Mouse (Mus musculus): ENCODE data around the gene Sbno1. TPM values are rescaled to one million over a fixed set of nuclear protein-coding genes. Genes with fewer than 3 reads are reported as not detected.
A peak's percentile ranks its signal among the peaks of the same experiment; 100 is the strongest.

Sbno1 gene
- total and polyA plus RNA-seq, 2 experiments from 2014 or later: 41.0 to 80.4 TPM

- 1% methylated on average over 31 of the region's 77 CpGs for WGBS
- Histone ChIP-seq H3K9me3 (ENCODE audit: low read length) (no peaks in the 10 kb centered on the region), H3K36me3 (ENCODE audit: insufficient read depth, low read length) (peaks cover 28% of the 10 kb centered on the region), H3K4me2 (ENCODE audit: low read depth, low read length, poor library complexity, severe bottlenecking) (peak overlapping the region; percentile 90), H3K9ac (replicated peaks; ENCODE audit: low read length, poor library complexity, severe bottlenecking) (peak overlapping the region; percentile 97), H3K27me3 (ENCODE audit: insufficient read depth, low read length) (no peaks in the 10 kb centered on the region), H3K27ac (ENCODE audit: low read depth, low read length) (peak overlapping the region; percentile 57), H3K4me3 (ENCODE audit: low read depth, low read length) (peak overlapping the region; percentile 90), H3K4me1 (ENCODE audit: insufficient read depth, low read length) (peaks cover 7% of the 10 kb centered on the region; the same call in 1 of the 2 replicates)
- DNase-seq (ENCODE audit: low spot score) (no peak), ATAC-seq (ENCODE audit: low FRiP score) (peak; percentile 56)
- no peak for TF ChIP-seq CTCF (IDR thresholded peaks at IDR 0.05)
Observed at GRCm38 (mm10) chr5:124445621-124446293, 20.0 kb upstream of the Sbno1 start.

GRCm38 (mm10) chr5:124444661-124445561 lies 19.1 kb upstream of the Sbno1 start:
- no peak for TF ChIP-seq CTCF (IDR thresholded peaks at IDR 0.05)
- Histone ChIP-seq H3K9me3 (ENCODE audit: low read length) (no peaks in the 10 kb centered on the region), H3K9ac (replicated peaks; ENCODE audit: low read length, poor library complexity, severe bottlenecking) (peak overlapping the region; percentile 97), H3K27me3 (ENCODE audit: insufficient read depth, low read length) (no peaks in the 10 kb centered on the region), H3K4me3 (ENCODE audit: low read depth, low read length) (peak overlapping the region; percentile 90), H3K4me1 (ENCODE audit: insufficient read depth, low read length) (peaks cover 12% of the 10 kb centered on the region; the same call in 1 of the 2 replicates), H3K36me3 (ENCODE audit: insufficient read depth, low read length) (peaks cover 20% of the 10 kb centered on the region; the same call in 1 of the 2 replicates), H3K27ac (ENCODE audit: low read depth, low read length) (peak overlapping the region; percentile 57), H3K4me2 (ENCODE audit: low read depth, low read length, poor library complexity, severe bottlenecking) (peak overlapping the region; percentile 90)
- 5% methylated on average over 61 of the region's 66 CpGs for WGBS
- ATAC-seq (ENCODE audit: low FRiP score) (peak; percentile 87), DNase-seq (ENCODE audit: low spot score) (peak; percentile 88)

DNA sequence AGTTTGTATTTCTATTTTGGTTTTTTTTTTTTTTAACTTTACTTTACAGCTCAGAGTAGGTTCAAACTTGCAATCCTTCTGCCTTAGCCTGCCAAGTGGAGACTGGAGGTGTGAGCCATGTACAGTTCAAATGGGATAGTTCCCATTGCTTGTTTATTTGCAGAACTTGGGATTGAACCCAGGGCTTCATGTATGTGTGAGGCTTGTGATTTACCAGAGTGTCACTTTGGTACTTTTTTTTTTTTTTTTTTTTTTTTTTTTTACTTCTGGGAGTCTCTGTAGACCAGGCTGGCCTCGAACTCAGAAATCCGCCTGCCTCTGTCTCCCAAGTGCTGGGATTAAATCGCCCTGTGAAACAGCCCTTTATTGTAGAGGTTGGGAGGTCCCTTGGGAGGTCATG lies 18.4 kb upstream of the Sbno1 start:
- Histone ChIP-seq H3K27me3 (ENCODE audit: insufficient read depth, low read length) (no peaks in the 10 kb centered on the region), H3K4me2 (ENCODE audit: low read depth, low read length, poor library complexity, severe bottlenecking) (no peak overlapping the region), H3K4me1 (ENCODE audit: insufficient read depth, low read length) (peaks cover 12% of the 10 kb centered on the region; the same call in 1 of the 2 replicates), H3K36me3 (ENCODE audit: insufficient read depth, low read length) (peaks cover 17% of the 10 kb centered on the region; the same call in 1 of the 2 replicates), H3K4me3 (ENCODE audit: low read depth, low read length) (no peak overlapping the region), H3K9ac (replicated peaks; ENCODE audit: low read length, poor library complexity, severe bottlenecking) (no peak overlapping the region), H3K27ac (ENCODE audit: low read depth, low read length) (no peak overlapping the region), H3K9me3 (ENCODE audit: low read length) (no peaks in the 10 kb centered on the region)
- no peak for DNase-seq (ENCODE audit: low spot score)
- ATAC-seq (ENCODE audit: low FRiP score): no peak
- no peak for TF ChIP-seq CTCF (IDR thresholded peaks at IDR 0.05)
- 67% methylated on average over 3 of the region's 3 CpGs for WGBS

DNA sequence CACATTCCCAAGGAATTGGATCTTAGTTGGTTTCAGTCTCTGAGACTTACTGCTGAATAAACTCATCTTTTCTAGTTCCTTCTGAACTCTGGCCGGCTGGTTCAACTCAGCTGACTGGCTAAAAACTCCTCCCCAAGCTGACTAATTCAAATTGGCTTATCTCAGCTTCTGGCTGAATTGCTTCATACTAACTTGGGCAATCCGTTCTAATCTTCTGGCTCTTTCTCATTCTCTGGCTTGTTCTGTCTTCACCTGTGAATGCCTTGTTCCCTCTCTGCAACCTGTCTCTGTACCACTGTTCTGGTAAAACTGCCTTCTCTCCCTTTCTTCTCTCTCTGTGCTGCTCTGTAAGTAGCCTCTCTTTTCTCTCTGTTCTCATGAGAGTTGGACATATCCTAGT lies 16.8 kb upstream of the Sbno1 start:
- no peak for ATAC-seq (ENCODE audit: low FRiP score)
- Histone ChIP-seq H3K27me3 (ENCODE audit: insufficient read depth, low read length) (no peaks in the 10 kb centered on the region), H3K36me3 (ENCODE audit: insufficient read depth, low read length) (peaks cover 3% of the 10 kb centered on the region; the same call in 1 of the 2 replicates), H3K4me1 (ENCODE audit: insufficient read depth, low read length) (peaks cover 12% of the 10 kb centered on the region; the same call in 1 of the 2 replicates), H3K4me2 (ENCODE audit: low read depth, low read length, poor library complexity, severe bottlenecking) (no peak overlapping the region), H3K9ac (replicated peaks; ENCODE audit: low read length, poor library complexity, severe bottlenecking) (no peak overlapping the region), H3K4me3 (ENCODE audit: low read depth, low read length) (no peak overlapping the region), H3K27ac (ENCODE audit: low read depth, low read length) (no peak overlapping the region), H3K9me3 (ENCODE audit: low read length) (no peaks in the 10 kb centered on the region)
- DNase-seq (ENCODE audit: low spot score): no peak
- TF ChIP-seq CTCF (IDR thresholded peaks at IDR 0.05): no peak
- WGBS: 88% methylated on average over 2 of the region's 2 CpGs

DNA sequence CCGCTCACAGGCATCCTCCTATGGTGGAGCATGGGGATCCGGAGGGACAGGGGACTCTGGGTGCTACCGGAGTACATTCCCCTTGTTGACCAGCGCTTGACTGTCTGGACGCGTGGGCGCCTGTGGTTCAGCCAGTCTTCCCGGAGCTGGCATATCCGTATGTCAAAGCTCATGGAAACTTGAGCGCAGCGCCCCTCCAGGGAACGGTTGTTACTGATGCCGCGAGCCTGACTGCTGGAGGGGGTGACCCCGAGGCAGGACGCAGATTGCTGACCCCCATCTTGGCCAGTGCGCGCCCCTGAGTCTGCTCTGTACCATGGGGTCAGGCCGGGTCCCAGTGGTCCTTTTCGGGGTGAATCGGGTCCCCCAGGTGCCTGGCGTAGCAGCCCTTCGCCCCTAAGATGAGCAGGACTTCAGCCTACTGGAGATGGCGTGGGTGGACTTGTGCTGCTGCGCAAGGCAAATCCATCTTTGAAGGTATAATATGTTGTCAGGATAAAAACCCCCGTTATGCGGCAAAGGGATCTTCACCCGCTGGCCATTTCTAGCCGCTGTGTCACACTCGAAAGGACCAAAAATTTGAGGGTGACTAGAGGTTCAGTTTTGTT lies 14.4 kb upstream of the Sbno1 start:
- Histone ChIP-seq H3K9me3 (ENCODE audit: low read length) (no peaks in the 10 kb centered on the region), H3K4me3 (ENCODE audit: low read depth, low read length) (peak overlapping the region; percentile 53), H3K4me1 (ENCODE audit: insufficient read depth, low read length) (0 out of 2 replicates have a peak, but pooled peaks cover 5% of the 10 kb centered on the region), H3K4me2 (ENCODE audit: low read depth, low read length, poor library complexity, severe bottlenecking) (peak overlapping the region; percentile 92), H3K27me3 (ENCODE audit: insufficient read depth, low read length) (no peaks in the 10 kb centered on the region), H3K27ac (ENCODE audit: low read depth, low read length) (peak overlapping the region; percentile 49; the same call in 1 of the 2 replicates), H3K36me3 (ENCODE audit: insufficient read depth, low read length) (no peaks in the 10 kb centered on the region), H3K9ac (replicated peaks; ENCODE audit: low read length, poor library complexity, severe bottlenecking) (peak overlapping the region; percentile 66)
- DNase-seq (ENCODE audit: low spot score) (peak; percentile 74), ATAC-seq (ENCODE audit: low FRiP score) (peak; percentile 64)
- WGBS: 1% methylated on average over 30 of the region's 30 CpGs
- peak; percentile 59 for TF ChIP-seq CTCF (IDR thresholded peaks at IDR 0.05)
